Mouse (Mus musculus) kidney, postnatal 36 days (tissue): ENCODE results near the gene Rcor1.

Source experiments
- DNase-seq, 2 experiments: peaks; one replicate each; pipeline ENCODE4 v3.0.0; 2021 to 2022; ENCODE audit warnings: mixed read lengths in 2 of 2

Gene Rcor1

DNA sequence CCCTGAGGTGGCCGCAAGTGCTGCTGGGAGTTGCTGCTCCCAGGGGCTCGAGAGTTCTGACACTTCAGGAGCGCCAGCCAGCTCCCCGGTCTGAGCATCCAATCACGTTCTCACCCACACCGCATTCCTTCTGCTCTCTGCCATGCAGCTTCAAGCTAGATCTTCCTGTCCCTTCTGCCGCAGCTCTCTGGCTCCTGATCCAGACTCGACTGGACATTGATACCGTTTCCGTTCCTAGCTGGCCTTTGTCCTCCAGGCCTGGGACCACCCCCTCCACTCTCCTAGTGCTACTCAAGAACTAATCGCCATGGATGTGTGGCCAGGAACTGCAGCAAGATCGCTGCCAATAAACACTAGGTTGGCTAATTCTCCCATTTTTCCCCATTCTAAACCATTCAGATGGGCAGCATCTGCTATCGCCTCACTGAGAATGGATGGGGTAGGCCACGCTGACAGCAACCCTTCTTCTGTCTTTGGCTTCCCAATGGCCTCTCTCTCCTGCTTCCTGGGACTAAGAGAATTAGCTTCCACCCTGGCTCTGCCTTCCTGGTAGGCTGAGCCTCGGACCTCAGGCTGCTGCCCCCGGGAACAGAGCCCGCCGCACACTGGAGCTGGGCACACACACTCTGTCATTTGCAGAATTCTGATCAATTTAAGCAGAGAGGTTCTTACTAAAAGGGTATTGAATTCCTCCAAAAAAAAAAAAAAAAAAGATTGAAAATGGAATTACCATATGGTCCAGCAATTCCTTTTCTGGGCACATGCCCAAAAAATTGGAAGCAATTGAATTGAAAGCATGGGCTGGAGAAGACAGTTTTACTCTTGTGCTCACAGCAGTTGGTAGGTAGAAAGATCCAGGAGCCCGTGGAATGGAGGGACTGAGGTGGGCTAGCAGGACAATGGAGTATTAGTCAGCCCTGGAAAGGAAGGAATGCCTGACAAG is 95.9 kb downstream of the Rcor1 start:
- peak; percentile 24 to 29 for DNase-seq

DNA sequence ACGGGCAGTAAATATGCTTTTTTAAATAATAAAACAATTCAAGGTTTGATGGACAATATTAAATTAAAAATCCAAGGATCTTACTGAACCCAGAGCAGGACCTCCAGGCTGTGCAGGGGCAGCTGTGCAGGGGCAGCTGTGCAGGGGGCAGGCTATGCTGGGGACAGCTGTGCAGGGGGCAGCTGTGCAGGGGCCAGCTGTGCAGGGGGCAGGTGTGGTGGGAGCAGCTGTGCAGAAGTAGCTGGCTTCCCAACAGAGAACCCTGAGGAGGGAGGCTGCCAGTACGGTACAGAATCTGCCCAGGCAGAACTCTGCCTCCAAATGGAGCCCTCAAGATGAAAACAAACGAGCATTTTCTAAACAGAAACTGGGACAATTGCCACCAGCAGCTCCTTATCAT is 96.8 kb downstream of the Rcor1 start:
- DNase-seq: no peak

DNA sequence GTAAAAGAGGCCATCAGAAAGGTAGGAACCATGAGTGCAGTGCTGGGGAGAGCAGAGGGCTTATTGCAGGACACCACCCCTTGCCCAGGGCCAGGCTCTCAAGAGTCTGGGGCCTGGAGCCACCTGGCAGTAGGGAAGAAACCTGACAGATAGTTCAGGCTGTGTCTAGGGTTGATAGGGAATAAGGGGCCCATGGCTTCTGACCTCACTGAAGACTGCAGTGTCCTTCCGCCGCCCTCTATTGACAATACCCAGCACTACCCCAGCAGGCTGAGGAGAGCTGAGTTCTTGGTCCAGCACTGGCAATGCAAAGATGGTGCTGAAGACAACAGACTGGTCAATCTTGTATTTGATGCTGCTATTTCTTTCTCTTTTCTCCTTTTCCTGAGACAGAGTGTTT is 97.9 kb downstream of the Rcor1 start:
- peak in 1 of 2 experiments; percentile 43 for DNase-seq

DNA sequence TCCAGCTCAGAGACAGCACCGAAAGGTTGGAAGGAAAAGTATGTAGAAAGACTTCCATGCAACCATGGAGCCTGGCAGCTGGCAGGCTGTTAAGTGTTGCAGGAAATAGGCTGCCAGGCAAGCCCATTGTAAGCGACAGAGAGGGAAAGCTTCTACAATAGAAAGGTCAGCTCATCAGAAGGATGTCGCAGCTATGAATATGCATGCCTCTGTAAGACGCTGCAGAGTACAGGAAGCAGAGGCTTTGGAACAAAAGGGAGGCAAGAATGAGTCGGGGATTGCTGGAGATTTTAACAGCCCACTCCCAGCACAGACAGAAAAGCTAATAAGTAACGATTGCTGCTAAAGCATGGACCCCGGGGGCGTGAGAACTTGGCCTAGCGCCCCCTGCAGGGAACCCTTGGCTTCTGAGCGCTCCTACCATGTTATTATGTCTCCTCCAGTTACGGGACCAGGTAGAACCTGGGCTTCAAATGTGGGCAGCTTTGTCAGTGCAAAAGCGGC is 103.9 kb downstream of the Rcor1 start:
- peak in 1 of 2 experiments; percentile 60 for DNase-seq

DNA sequence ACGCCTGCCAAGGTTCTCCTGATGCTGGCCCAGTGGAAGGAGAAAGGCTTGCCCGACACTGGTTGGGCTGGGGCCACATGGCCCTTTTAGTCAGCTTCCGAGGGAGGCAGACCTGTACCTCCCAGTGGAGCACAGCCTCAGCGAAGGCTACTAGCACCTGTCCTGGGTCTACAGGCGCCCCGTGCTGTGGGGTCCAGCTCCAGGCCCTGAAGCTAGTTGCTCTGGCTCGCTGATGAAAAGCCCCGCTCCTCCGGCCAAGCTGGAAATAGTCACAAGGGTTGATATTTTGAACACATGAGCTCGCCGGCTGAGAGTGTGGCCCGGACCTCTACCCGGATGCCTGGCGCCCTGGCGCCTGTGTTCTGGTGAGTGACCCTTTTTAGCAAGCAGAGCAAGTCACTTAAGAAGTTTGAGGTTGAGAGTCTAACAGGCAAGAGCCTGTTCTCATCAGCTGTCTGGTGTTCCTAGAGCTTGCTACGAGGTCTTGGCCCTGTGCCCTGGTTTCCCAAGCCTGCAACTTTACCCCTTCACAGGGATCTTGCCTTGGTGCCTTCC is 104.4 kb downstream of the Rcor1 start:
- DNase-seq: no peak

DNA sequence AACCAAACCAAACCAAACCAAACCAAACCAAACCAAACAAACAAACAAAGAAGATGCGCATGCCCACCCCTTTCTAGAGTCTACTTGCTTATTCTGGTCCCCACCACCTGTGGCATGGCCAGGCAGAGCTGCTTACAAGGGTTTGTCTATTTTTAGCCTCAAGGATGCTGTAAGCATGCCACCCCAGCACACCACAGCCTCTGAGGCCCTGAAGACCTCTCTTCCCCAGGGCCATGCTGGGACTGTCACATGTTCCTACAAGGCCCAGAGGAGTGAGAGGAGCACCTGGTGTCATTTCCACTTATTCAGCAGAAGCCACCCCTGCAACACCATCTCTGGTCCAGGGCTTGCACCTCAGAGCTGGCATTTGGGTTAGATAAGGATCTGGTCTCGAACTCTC is 105.4 kb downstream of the Rcor1 start:
- DNase-seq: no peak

DNA sequence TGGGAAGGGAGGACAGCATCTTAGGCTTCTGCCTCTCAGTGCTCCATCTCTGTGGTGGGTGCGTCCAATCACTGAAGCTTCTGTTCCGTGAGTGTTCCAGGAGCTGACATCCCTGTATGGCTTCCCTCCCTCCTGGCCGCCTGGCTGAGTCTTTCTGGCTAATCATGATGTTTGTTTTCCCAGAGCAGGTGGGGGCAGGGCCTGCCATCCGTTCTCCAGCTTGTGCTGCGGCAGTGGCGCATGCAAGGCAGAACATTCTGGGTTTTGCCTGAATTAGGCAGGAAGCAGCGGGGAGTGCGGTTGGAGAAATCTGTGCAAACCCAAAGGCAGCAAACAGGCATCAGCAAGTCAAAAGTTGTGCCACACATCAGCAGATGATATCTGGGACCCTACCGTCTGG is 106.1 kb downstream of the Rcor1 start:
- DNase-seq: peak in 1 of 2 experiments; percentile 32

DNA sequence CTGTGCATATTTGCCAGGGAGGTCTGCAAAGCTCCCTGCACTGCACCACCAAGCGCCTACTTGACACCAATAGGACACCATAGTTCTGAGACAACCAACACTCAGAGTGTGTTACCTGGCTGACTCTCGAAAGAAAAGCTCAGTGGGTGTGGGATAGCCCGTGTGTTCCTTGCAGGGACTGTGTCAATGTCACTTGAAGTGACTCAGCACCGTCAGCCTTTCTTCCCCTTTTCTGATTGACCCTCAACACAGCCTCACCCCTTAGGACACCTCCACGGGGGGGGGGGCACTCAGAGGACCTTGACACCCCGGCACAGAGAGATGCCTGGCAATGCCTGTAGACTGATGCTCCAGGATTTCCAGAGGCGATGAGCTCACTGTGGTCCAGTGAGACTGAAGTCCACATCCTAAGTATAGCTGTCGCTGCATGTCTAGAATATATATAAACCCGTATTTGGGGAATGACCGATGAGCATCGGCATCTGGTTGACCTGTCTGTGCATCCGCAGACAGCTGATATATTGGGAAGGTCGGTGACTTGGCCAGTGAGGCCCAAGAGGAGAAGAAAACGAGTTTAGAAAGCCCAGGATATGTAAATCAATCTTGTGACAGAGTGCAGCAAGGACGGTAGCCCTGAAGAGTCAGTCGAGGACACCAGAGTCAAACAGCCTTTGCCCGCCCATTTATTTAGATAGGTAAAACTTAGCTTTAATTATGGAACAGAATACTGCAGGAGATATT is 110.5 kb downstream of the Rcor1 start:
- no peak for DNase-seq

DNA sequence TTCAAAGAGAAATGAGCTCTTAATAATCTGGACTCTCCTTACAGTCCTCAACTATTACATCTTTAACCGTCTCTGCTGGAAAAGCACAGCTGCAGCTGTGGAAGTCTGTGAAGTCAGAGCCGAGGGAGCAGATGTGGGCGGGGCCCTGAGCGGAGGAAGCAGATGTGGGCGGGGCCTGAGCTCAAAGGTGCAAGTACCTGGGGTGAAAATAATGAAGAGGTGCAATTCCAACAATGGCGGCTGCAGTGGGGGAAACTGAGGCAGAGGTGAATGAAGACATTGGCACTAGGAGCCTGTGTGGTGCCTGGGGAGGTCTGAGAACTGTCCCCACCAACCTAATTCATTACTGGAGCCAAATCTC is 111.1 kb downstream of the Rcor1 start:
- DNase-seq: peak in 1 of 2 experiments; percentile 74

DNA sequence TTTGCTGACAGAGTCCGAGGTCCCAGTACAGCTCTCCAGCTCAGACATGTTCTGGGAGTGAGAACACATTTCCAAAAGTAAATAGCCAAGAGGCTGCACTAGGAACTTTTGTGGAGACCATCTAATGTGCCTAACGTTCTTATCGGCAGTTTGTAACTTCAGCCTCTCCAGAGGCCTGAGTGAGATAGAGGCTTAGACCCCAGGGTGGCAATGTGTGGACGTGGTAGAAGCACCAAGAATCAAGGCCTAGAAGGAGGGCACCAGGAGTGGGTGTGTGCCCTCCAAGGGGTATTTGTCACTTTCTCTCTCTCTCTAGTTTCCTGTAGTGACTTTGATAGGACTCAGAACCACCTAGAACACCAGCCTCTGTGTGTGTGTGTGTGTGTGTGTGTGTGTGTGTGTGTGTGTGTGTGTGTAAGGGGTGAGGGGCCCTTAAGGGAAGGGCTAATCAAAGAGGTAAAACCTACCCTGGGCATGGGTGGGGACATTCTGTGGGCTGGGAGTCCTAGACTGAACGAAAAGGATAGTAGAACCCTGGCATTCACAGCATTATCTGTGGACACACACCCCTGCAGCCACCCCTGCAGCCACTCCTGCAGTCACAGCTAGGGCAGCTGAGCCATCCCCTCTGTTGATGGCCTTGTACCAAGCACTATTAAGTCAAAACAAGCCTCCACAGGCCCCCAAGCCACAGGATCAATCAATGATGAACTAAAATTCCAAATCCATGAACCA is 112.4 kb downstream of the Rcor1 start:
- no peak for DNase-seq

DNA sequence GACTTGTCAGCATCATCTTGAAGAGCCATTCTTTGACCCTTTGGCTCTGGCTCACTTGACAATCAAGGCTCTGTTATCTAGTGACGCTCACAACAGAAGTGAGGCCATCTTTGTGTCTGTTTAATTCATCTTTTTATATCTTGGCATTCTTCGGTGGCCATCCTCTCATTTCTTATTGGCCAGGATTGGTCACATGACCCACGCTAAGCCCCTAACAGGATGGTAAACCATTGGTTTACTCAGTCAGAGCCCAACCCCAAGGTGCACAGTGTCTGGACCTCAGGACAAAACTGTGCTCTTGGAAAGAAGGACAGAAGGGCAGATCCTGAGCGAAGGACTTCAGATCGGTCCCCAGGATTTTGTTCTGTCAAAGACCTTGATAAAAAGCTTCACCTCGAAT is 113.4 kb downstream of the Rcor1 start:
- DNase-seq: no peak

DNA sequence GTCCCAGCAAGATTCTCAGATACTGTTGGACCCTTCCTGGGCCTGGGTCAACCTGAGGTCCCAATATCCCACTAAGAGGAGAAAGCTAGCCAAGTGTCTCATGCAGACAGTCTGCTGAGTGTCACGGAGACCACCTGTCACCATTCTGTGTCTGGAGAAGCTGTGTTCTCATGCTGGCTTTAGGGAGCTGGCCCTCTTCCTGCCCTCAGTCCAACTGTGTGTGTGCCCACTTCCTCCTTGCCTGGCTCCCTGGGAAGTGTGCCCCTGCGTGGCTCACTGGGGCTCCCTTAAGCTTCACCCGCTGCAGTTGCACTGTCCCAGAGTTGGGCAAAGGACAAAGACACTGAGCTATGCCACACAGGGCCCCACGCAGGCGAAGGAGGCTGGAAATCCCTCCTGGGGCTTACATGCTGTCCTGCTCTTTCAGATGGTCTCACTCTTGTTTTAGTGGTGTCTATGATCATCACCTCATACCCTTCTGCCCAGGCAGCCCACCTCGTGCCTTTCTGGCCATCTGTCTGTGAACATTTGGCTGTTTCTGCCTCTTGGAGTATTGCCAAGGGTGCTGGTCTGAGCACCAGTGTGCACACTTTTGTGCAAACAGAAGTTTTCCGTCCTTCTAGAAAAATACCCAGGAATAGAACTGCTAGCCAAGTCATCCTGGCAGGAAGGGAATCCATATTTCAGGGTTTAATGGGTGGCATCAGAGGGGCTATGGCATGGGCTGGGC is 114.0 kb downstream of the Rcor1 start:
- no peak for DNase-seq

DNA sequence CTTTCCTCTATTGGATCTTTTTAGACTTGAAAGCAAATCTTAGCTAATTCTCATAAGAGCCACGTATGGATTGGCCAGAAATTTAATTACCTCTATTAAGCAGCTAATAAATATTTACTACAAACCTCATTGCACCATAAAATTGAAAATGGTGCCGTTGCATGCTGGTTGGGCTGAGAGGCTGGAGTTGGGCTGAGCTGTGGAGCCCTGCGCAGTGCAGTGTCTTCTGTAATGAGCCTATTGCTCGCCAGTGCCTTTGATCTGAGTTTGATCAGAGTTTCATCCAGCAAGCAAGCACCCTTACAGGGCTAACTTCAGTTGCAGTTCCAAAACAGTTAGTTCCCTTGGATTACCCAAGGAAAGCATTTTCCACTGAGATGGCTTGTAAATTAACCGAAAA is 114.8 kb downstream of the Rcor1 start:
- no peak for DNase-seq

DNA sequence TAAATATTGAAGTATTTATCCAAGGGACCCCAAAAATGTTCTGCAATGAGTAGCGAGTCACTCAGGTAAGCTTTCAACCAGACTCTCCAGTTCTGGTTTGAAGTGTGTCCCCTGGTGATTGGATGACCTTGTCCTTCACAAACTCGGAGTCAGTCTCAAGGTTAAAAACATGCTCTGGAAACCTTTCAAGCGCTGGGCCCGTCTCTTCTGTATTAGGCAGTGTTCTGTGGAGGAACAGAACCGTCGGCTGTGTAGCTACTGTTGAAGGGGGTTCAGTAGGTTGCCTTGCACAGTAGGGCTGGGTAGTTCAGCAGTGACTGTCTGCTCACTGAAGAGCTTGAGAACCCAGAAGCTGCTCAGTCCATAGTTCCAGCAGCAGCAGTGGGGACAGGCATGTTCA is 115.5 kb downstream of the Rcor1 start:
- DNase-seq: no peak

DNA sequence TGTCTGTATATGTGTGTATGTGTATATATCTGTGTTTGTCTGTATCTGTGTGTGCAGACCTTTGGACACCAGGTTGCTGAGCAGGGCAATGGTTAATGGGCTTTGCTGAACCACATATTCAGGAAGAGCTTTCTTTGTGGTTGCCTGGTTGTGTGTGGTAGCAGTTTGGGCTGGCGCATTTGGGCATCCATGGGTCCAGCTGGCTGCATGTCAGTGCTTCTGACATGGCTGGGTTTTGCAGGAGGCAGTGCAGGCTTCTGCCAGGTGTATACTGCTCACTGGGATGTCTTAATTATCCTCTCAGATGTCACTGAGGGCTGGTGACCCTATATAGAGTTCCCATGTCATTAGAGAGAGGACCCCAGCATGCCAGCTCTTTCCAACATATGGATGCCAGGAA is 116.6 kb downstream of the Rcor1 start:
- DNase-seq: no peak

DNA sequence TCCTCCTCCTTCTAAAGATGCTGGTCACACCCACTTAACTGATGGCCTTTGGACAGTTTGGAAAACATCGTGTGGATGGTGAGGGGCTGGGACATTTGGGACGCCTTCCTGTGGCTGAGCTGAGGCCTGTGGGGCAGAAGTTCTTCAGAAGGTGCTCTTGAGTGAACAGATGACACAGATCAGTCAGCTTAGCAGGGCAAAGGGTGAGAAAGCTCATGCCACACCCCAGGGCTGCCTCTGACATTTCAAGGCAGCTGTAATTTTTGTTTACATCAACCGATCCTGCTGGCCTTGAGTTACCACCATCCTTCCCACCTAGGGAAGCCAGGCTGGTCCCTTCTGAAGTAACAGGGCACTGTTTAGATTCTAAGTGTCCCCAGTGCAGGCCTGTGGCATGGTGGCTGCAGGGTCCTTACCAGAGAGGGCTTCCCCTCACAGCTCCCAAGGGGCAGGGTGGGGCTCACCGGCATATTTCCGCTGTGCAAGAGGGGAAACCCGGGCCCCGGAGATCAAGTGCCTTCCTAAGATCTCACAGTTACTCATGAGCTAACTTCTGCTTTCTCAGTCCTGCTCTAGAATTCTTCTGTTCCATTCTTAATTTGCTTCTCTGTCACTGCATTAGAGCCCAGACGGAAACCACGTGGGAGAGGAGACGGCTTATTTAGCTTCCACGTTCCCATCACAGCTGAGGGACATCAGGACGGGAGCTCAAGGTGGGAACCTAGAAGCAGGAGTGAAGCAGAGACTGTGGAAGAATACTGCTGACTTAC is 120.7 kb downstream of the Rcor1 start:
- DNase-seq: peak in 1 of 2 experiments; percentile 24

DNA sequence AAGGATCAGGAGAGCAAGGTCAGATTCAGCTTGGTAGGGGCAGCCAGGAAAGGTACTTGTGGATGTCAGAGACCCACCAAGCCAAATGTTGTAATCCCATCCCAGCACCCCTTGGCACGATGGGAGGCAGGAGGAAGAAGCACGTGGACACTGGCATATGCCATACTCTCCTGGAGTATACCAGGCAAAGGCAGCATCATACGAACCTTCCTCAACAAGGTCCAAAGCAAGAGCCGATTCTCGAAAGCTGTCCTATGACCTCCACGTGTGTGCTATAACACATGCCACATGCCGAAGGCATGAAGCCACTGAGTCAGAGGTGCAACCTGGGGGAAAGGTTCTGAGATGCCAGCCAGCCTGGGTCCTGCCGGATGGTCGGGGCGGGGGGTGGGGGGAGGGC is 121.7 kb downstream of the Rcor1 start:
- DNase-seq: no peak

DNA sequence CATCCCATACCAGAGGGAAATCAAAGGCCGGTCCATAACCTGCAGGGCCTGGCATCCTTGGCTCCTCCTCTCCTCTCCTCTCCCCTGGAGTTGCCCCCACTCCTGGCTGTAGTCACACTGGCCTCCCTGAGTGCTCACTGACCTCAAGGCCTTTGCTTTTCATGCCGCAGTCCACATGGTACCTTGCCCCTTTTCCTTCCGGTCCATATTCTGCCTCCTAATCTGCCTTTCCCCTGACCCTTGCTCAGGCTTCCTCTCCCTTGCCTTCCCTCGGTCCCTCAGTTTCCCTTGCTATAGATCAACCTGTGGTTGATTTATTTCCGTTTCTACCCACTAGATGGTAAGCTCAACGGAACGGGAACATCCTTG is 122.8 kb downstream of the Rcor1 start:
- DNase-seq: peak; percentile 48 to 57

DNA sequence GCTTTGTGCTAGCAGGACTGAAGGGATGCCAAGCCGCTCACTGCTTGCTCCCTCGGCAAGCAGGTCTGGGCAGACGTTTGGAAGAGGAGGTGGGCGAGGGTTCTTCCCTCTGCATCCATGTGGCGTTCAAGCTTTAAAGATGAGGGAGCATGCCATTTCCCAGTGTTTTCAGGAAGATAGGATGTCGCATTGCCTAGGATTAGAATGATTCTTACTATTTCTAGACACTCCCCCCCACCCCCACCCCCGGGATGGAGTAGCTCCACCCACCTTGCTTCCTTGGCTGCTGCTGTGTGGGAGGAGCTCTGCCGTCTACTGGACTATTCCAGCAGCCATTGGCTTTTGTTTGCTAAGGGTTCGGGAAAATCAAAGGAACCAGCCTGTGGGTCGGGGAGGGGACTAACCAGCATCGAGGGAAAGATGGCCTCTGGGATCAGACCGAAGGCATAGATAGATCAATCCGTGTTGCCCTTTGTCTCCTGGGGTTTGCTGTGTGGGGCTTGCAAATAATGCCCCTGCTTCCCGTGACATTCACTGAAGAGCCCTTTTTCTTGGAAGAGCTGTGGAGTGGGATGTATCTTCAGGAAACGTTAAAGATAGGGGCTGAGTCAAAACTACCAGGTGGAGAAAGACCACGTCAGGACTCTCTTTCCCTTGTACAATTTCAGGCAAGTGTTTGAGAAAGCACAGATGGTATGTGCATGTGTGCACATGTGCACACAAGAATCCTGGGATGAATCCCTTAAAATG is 123.3 kb downstream of the Rcor1 start:
- peak in 1 of 2 experiments; percentile 53 for DNase-seq

DNA sequence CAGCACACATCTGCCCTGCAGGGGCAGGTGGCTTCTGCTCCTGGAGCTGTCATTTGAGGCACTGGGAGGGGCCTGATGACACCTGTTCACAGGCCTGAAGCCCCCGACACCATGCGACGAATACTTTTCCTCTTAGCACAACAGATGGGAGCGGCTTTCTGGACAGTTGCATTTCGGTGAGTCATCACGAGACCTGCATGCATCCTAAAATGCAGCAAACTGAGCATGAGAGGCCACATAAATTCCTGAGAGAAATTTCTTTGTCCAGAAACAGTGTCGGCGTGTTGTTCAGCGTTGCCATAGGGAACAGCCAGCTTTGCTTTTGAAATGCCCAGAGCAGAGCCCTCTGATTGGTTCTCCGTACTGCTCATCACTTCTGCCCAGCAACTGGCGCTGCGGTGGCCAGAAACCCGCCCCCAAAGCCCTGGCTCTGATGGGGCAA is 125.2 kb downstream of the Rcor1 start:
- peak; percentile 96 to 97 for DNase-seq
